Mouse (Mus musculus) thymus, adult 2 months (tissue): ENCODE measurements around the gene Scnn1b. TPM values are rescaled to one million over a fixed set of nuclear protein-coding genes. Genes with fewer than 3 reads are reported as not detected.
A peak's percentile ranks its signal among the peaks of the same experiment; 100 is the strongest.

Experiments
- DNase-seq: peaks from one replicate; pipeline ENCODE4 v3.0.0; 2021
- H3K27ac ChIP-seq: fragments of 200-500 bp; 2 replicates; pipeline ENCODE4 v1.5.1; 2012; ENCODE audit warnings: low read length, control low read depth; ENCODE audit not compliant: control insufficient read depth, insufficient read depth
- H3K27me3 ChIP-seq: fragments of 200-500 bp; 2 replicates; pipeline ENCODE4 v1.6.1; 2012; ENCODE audit warnings: mild to moderate bottlenecking, low read length, moderate library complexity, mixed read lengths; ENCODE audit not compliant: control insufficient read depth, insufficient read depth
- H3K36me3 ChIP-seq: fragments of 200-500 bp; 2 replicates; pipeline ENCODE4 v1.6.1; 2012; ENCODE audit warnings: mild to moderate bottlenecking, low read length, moderate library complexity; ENCODE audit not compliant: control insufficient read depth, insufficient read depth
- H3K4me1 ChIP-seq: fragments of 200-500 bp; replicated peaks from 2 replicates; pipeline ENCODE4 v1.6.1; 2012; ENCODE audit warnings: low read length; ENCODE audit not compliant: control insufficient read depth, insufficient read depth
- H3K4me3 ChIP-seq: fragments of 200-500 bp; 2 replicates; pipeline ENCODE4 v1.5.1; 2012; ENCODE audit warnings: mild to moderate bottlenecking, low read length, control low read depth, moderate library complexity; ENCODE audit not compliant: control insufficient read depth, insufficient read depth
- CTCF ChIP-seq: fragments of 200-500 bp; IDR thresholded peaks from 2 replicates; pipeline ENCODE4 v1.5.1; 2012; ENCODE audit warnings: mild to moderate bottlenecking, control low read depth, low read length, moderate library complexity, borderline replicate concordance; ENCODE audit not compliant: control insufficient read depth, poor library complexity, insufficient read depth; ENCODE audit errors: extremely low read depth
- POLR2A ChIP-seq: fragments of 200-500 bp; IDR thresholded peaks from 2 replicates; pipeline ENCODE4 v1.6.1; 2012; ENCODE audit warnings: mild to moderate bottlenecking, low read length, control low read depth, moderate library complexity; ENCODE audit not compliant: control insufficient read depth, poor library complexity, insufficient read depth; ENCODE audit errors: extremely low read depth
- WGBS: fragments of 180-500 bp; shearing (Covaris S2); methylation state at CpG from one replicate; pipeline ENCODE4 v1.1.7; 2018; 5-methylcytosine and 5-hydroxymethylcytosine counted together
- polyA plus RNA-seq: library from polyadenylated mRNA; depleted of rRNA; stranded (reverse); fragments of >200 nt; gene quantifications from 2 replicates; pipeline ENCODE4 v1.2.3, GENCODE M21; 2012; rRNA removed

The Scnn1b gene
- polyA plus RNA-seq, result 0.52 and 1.1 TPM in 2 replicates

DNA sequence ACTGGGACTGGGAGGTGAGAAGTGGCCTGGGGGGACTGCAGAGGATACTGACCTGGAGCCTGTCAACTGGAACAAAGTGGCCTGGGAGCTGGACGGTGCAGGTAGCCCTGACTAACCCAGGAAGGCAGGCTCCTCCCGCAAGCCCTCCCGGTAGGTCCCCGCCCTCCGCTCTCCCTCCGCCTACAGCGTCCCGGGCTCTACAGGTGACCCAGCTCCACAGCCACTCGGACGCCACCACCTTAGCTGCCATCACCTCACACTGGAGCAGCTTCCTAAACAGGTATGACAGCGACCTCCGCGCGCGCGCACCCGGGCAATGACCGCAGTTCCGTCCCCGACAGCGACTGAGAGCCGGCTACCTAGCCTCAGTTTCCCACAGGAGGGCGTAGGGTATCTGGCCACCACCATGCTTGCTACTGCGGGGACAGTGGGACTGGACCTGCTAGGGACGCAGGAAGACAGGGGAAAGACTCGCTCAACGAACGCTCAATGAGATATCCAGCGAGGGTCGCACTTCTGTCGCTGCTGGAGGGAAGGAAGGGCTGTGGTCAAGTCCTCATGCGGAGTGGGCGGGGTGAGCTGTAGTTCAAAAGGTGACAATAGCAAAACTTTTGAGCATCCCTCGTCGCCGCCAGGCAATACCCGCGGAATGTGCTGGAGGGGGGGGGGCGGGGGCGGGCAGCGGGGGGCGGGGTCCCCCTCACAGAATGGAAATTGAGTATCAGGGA lies at the start of gene Scnn1b:
Scnn1b (plus strand) TSS at position 181 of the 728 bp plus-strand sequence.
- no peaks in the 10 kb centered on the region for H3K4me1 ChIP-seq
- H3K27me3 ChIP-seq, result peaks cover 3% of the 10 kb centered on the region; the same call in 1 of the 2 replicates
- H3K27ac ChIP-seq, result no peak within 1 kb of the TSS
- no peak for DNase-seq
- H3K36me3 ChIP-seq, result no peaks in the 10 kb centered on the region
- WGBS, result 7% methylated on average over 42 of the region's 42 CpGs
- H3K4me3 ChIP-seq, result no peak within 1 kb of the TSS
- TF ChIP-seq CTCF, result no peak
- TF ChIP-seq POLR2A, result no peak

DNA sequence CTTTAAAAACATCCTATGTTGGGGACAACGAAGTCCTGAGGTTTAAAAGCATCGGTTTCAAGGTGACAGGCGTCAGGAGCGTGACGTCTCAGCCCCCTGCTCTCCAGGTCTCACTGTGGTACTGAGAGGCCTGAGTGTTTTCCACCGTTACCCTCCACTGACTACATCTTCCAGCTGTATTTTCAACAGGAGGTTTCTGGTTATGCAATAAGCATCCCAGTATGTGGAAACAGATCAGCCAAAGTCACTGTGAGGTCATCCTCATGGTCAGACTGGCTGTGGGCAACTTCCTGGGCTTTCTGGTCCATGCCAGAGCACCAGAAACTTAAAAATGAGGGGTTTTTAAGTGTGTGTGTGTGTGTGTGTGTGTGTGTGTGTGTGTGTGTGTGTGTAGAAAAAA lies 43.2 kb upstream of the Scnn1b start:
- H3K27me3 ChIP-seq, result no peaks in the 10 kb centered on the region
- 87% methylated on average over 6 of the region's 6 CpGs for WGBS
- no peak overlapping the region for H3K4me3 ChIP-seq
- H3K36me3 ChIP-seq, result no peaks in the 10 kb centered on the region
- no peak for DNase-seq
- H3K4me1 ChIP-seq, result no peaks in the 10 kb centered on the region
- TF ChIP-seq POLR2A (no peak), CTCF (no peak)
- no peak overlapping the region for H3K27ac ChIP-seq

DNA sequence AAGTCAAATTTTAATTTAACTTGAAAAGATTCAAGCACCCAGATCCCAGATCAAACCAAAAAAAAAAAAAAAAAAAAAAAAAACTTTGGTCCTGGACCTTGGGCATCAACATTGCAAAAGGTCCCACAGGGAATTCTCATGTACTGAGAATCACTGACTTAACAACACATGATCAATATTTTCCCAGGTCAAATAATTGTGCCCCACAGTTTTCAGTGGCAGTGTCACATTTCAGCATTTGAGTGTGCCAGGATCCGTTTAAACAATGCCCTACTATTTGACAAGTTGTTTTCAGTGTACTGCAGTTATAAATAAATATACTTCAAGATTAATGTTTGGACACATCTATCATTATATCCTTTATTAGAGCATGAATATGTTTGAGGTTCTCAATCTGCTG lies 36.4 kb upstream of the Scnn1b start:
- TF ChIP-seq CTCF (no peak), POLR2A (no peak)
- Histone ChIP-seq H3K36me3 (no peaks in the 10 kb centered on the region), H3K27ac (no peak overlapping the region), H3K27me3 (no peaks in the 10 kb centered on the region), H3K4me3 (no peak overlapping the region), H3K4me1 (no peaks in the 10 kb centered on the region)
- DNase-seq, result no peak
- WGBS, result 84% methylated on average over 1 of the region's 1 CpGs

DNA sequence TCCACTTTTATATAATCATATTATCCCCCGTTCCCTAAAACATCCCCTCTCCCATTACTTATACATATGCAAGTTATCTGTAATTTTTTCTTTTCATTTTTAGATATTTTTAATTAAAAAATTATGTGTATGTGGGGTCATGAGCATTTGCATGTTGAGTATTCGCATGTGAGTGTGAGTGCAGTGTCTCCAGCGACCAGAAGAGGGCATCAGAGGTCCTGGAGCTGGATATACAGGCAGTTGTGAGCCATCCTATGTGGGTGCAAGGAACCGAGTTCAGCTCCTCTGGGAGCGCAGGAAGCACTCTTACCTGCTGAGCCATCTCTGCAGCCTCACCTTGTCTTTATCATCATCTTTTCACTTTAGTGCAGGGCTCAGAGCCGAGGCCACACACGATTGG lies 29.4 kb upstream of the Scnn1b start:
- H3K27ac ChIP-seq, result no peak overlapping the region
- no peak overlapping the region for H3K4me3 ChIP-seq
- no peaks in the 10 kb centered on the region for H3K36me3 ChIP-seq
- TF ChIP-seq CTCF (no peak), POLR2A (no peak)
- H3K27me3 ChIP-seq, result no peaks in the 10 kb centered on the region
- 81% methylated on average over 7 of the region's 7 CpGs for WGBS
- DNase-seq, result peak; percentile 11
- no peaks in the 10 kb centered on the region for H3K4me1 ChIP-seq

DNA sequence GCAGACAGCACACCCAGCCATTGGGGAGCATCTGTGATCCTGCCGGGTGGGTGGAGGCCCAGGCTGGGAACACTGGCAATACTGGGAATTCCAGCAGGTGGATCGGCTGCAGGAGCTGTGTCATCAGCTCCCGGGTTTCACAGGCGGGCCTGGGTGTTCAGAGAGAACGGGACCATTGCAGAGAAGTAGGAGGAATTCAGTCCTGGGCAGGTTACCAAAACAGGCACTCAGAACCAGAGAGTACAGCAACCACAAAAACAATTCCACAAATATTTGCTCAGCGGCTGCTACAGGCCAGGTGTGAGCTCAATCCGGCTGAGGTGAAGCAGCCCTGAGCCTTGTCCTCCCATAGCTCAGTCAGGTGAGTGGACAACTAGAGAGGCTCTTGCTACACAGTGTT lies 28.0 kb upstream of the Scnn1b start:
- Histone ChIP-seq H3K27ac (no peak overlapping the region), H3K27me3 (no peaks in the 10 kb centered on the region), H3K4me1 (no peaks in the 10 kb centered on the region), H3K4me3 (no peak overlapping the region), H3K36me3 (no peaks in the 10 kb centered on the region)
- WGBS, result 94% methylated on average over 7 of the region's 7 CpGs
- TF ChIP-seq POLR2A, result no peak
- no peak for TF ChIP-seq CTCF
- DNase-seq, result no peak

DNA sequence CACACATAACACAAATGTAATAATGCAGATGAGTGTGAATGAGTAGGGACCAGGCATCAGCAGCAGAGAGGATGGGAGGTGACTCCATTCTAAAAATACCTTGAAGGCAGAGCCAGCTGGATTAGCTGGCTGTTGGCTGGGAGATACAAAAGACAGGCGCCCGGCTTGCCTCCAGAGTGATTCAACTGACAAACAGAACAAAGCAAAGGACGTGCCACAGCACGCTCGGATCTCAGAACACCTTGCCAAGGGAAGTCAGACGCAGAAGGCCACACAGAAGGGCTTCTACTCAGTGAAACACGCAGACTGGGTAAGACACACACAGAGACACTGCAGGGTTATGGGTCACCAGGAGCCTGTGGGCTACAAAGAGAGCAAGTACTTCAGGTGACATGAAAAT lies 24.0 kb upstream of the Scnn1b start:
- TF ChIP-seq CTCF, result no peak
- TF ChIP-seq POLR2A, result no peak
- Histone ChIP-seq H3K27ac (no peak overlapping the region), H3K4me3 (no peak overlapping the region), H3K27me3 (no peaks in the 10 kb centered on the region), H3K4me1 (no peaks in the 10 kb centered on the region), H3K36me3 (no peaks in the 10 kb centered on the region)
- DNase-seq, result no peak
- 90% methylated on average over 7 of the region's 7 CpGs for WGBS
